Mouse (Mus musculus): ENCODE results near the gene Ces2g. TPM values are rescaled to one million over a fixed set of nuclear protein-coding genes. Genes with fewer than 3 reads are reported as not detected.

The Ces2g gene
- polyA plus RNA-seq, 1 experiment from 2014 or later = not detected

DNA sequence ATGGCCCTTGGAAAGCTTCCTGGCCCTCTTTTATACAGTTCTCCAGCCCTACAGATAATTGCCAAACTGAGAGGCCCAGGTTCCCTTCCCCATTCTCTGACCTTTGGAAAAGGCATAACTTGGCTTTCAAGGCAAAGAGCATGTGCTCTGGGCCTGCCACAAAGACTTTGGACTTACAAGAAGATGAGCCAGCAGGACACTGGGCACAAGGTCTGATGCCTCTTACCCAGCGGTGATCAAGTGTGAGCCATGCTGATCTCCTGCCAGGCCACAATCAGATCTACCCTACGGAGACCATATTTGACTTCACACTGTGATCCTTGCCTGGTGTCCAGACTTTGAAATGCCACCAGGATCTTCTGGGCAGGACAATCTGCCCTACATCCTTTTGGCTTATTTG is 23.4 kb downstream of the Ces2g start:
- no peaks in the 10 kb centered on the region for H3K27me3 ChIP-seq (ENCODE audit: control insufficient read depth, insufficient read depth, low read length)
- WGBS = 91% methylated on average over 2 of the region's 2 CpGs
- H3K4me1 ChIP-seq (replicated peaks; ENCODE audit: control insufficient read depth, insufficient read depth, low read length) = no peaks in the 10 kb centered on the region
- no peaks in the 10 kb centered on the region for H3K9me3 ChIP-seq (ENCODE audit: control insufficient read depth, low read length)
- H3K27ac ChIP-seq (ENCODE audit: low read depth, low read length) = no peak overlapping the region
- DNase-seq (ENCODE audit: low spot score) (no peak), ATAC-seq (ENCODE audit: low FRiP score) (no peak)
- no peak overlapping the region for H3K4me2 ChIP-seq (replicated peaks; ENCODE audit: low read depth, low read length)
- no peak overlapping the region for H3K4me3 ChIP-seq (ENCODE audit: low read depth, low read length)
- no peaks in the 10 kb centered on the region for H3K36me3 ChIP-seq (ENCODE audit: control insufficient read depth, insufficient read depth, low read length)
- H3K9ac ChIP-seq (ENCODE audit: low read depth, low read length) = no peak overlapping the region

DNA sequence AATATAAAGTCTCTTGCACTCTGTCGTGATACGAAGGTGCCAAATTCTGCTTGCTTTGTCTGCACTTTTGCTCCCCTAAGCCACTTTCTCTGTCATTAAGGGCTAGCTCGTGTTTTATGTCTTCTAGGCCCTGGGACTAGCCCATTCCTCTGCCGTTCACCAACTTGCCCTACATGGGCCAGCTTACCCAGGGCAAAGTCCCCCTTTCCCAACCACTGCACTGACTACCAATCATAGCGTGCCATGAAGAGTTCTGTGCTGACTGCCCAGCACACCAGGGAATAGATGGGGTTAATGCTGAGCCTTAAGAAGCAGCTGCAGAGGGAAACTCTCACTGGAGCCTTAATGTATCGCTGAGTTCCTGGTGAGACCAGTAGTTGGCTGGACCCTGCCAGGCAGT is 36.7 kb downstream of the Ces2g start:
- Histone ChIP-seq H3K9me3 (ENCODE audit: control insufficient read depth, low read length) (no peaks in the 10 kb centered on the region), H3K4me3 (ENCODE audit: low read depth, low read length) (no peak overlapping the region), H3K4me2 (replicated peaks; ENCODE audit: low read depth, low read length) (no peak overlapping the region), H3K27me3 (ENCODE audit: control insufficient read depth, insufficient read depth, low read length) (no peaks in the 10 kb centered on the region), H3K9ac (ENCODE audit: low read depth, low read length) (no peak overlapping the region), H3K36me3 (ENCODE audit: control insufficient read depth, insufficient read depth, low read length) (no peaks in the 10 kb centered on the region), H3K4me1 (replicated peaks; ENCODE audit: control insufficient read depth, insufficient read depth, low read length) (no peaks in the 10 kb centered on the region), H3K27ac (ENCODE audit: low read depth, low read length) (no peak overlapping the region)
- WGBS = 83% methylated on average over 6 of the region's 6 CpGs
- no peak for ATAC-seq (ENCODE audit: low FRiP score)
- DNase-seq (ENCODE audit: low spot score) = no peak

DNA sequence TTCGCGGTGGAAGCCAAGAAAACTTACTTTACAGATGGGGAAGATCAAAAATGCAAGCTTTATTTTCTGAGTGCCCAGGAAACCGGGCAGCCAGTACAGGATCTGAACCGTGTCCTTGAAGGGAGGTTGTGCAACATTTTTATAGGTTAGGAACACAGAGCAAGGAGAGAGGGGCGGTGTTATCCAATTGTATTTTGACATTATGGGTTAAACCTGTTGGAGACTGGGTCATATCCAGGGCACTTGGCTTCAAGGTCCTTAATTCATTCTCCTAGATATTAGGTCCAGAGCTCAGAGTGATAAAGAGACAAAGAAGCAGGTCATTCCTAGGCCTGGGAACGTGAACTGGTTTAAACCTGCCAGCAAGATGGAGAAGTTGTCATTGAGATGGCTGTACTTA is 37.7 kb downstream of the Ces2g start:
- Histone ChIP-seq H3K4me3 (ENCODE audit: low read depth, low read length) (no peak overlapping the region), H3K9ac (ENCODE audit: low read depth, low read length) (no peak overlapping the region), H3K4me1 (replicated peaks; ENCODE audit: control insufficient read depth, insufficient read depth, low read length) (no peaks in the 10 kb centered on the region), H3K27ac (ENCODE audit: low read depth, low read length) (no peak overlapping the region), H3K9me3 (ENCODE audit: control insufficient read depth, low read length) (no peaks in the 10 kb centered on the region), H3K27me3 (ENCODE audit: control insufficient read depth, insufficient read depth, low read length) (no peaks in the 10 kb centered on the region), H3K36me3 (ENCODE audit: control insufficient read depth, insufficient read depth, low read length) (no peaks in the 10 kb centered on the region), H3K4me2 (replicated peaks; ENCODE audit: low read depth, low read length) (no peak overlapping the region)
- DNase-seq (ENCODE audit: low spot score) (no peak), ATAC-seq (ENCODE audit: low FRiP score) (no peak)
- 83% methylated on average over 6 of the region's 6 CpGs for WGBS

DNA sequence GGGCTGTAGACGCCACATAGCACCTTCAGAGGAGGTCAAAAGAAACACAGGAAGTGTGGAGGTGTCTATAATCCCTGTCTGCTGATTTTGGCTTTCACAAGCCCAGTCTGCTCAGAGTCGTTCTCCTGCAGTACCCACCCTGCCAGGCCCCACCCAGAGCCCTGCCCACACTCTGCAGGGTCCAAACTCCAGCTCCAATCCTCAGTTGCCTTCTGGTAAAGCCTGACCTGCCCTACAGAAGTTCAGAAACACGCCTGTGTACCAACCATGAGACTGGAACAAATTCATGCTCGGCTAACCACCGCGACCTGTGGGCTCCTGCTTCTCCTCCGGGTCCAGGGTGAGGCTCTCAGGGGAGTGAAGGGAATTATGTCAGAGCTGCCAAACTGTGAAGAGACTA is 39.1 kb downstream of the Ces2g start, which contains the start of gene Ces2h:
Gene Ces2h (plus strand): TSS at position 268 of the 400 bp plus-strand sequence.
- no peak for ATAC-seq (ENCODE audit: low FRiP score)
- Histone ChIP-seq H3K36me3 (ENCODE audit: control insufficient read depth, insufficient read depth, low read length) (no peaks in the 10 kb centered on the region), H3K27me3 (ENCODE audit: control insufficient read depth, insufficient read depth, low read length) (no peaks in the 10 kb centered on the region), H3K4me3 (ENCODE audit: low read depth, low read length) (no peak within 1 kb of the TSS), H3K9me3 (ENCODE audit: control insufficient read depth, low read length) (no peaks in the 10 kb centered on the region), H3K4me1 (replicated peaks; ENCODE audit: control insufficient read depth, insufficient read depth, low read length) (no peaks in the 10 kb centered on the region), H3K27ac (ENCODE audit: low read depth, low read length) (no peak within 1 kb of the TSS), H3K4me2 (replicated peaks; ENCODE audit: low read depth, low read length) (no peak within 1 kb of the TSS), H3K9ac (ENCODE audit: low read depth, low read length) (no peak within 1 kb of the TSS)
- no peak for DNase-seq (ENCODE audit: low spot score)
- 89% methylated on average over 7 of the region's 7 CpGs for WGBS

DNA sequence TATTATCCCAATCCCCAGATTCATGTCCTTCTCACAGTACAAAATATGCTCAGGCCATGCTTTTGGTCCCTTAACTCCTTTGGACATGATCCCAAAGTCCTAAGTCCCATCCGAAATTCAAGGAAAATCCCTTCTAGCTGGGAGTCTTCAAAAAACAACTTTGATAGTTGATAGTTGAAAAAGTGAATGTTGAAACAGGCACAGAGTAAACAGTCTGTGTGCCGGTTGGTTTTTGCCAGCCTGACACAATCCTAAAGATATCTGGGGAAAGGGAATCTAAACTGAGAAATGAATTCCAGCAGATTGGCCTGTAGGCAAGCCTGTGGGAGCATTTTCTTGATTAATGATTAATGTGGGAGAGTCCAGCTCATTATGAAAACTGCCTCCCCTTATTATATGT is 48.5 kb downstream of the Ces2g start:
- WGBS = 87% methylated on average over 2 of the region's 2 CpGs
- Histone ChIP-seq H3K9me3 (ENCODE audit: control insufficient read depth, low read length) (no peaks in the 10 kb centered on the region), H3K27ac (ENCODE audit: low read depth, low read length) (no peak overlapping the region), H3K4me2 (replicated peaks; ENCODE audit: low read depth, low read length) (no peak overlapping the region), H3K36me3 (ENCODE audit: control insufficient read depth, insufficient read depth, low read length) (no peaks in the 10 kb centered on the region), H3K9ac (ENCODE audit: low read depth, low read length) (no peak overlapping the region), H3K4me1 (replicated peaks; ENCODE audit: control insufficient read depth, insufficient read depth, low read length) (no peaks in the 10 kb centered on the region), H3K27me3 (ENCODE audit: control insufficient read depth, insufficient read depth, low read length) (no peaks in the 10 kb centered on the region), H3K4me3 (ENCODE audit: low read depth, low read length) (no peak overlapping the region)
- DNase-seq (ENCODE audit: low spot score) (no peak), ATAC-seq (ENCODE audit: low FRiP score) (no peak)

DNA sequence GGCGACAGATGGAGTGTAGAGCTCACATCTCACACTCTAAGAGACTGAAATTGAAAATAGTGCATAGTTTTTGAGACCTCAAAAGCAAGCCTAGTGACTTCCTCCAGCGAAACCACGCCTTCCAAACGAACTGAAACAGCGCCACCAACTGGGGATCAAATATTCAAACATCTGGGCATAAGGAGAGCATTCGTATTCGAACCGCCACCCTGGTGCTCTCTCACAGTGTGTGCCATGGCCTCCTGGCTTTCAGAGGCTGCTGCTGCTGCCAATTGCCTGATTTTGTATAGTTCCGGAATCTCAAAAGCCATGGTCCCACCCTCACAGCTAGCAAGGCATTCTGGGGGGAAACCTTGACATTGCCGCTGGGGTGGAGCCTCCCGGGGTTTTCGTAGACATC is 49.6 kb downstream of the Ces2g start:
- Histone ChIP-seq H3K36me3 (ENCODE audit: control insufficient read depth, insufficient read depth, low read length) (no peaks in the 10 kb centered on the region), H3K4me1 (replicated peaks; ENCODE audit: control insufficient read depth, insufficient read depth, low read length) (no peaks in the 10 kb centered on the region), H3K27ac (ENCODE audit: low read depth, low read length) (no peak overlapping the region), H3K27me3 (ENCODE audit: control insufficient read depth, insufficient read depth, low read length) (no peaks in the 10 kb centered on the region), H3K4me3 (ENCODE audit: low read depth, low read length) (no peak overlapping the region), H3K9ac (ENCODE audit: low read depth, low read length) (no peak overlapping the region), H3K9me3 (ENCODE audit: control insufficient read depth, low read length) (no peaks in the 10 kb centered on the region), H3K4me2 (replicated peaks; ENCODE audit: low read depth, low read length) (no peak overlapping the region)
- WGBS = 75% methylated on average over 12 of the region's 12 CpGs
- DNase-seq (ENCODE audit: low spot score) = no peak
- no peak for ATAC-seq (ENCODE audit: low FRiP score)

DNA sequence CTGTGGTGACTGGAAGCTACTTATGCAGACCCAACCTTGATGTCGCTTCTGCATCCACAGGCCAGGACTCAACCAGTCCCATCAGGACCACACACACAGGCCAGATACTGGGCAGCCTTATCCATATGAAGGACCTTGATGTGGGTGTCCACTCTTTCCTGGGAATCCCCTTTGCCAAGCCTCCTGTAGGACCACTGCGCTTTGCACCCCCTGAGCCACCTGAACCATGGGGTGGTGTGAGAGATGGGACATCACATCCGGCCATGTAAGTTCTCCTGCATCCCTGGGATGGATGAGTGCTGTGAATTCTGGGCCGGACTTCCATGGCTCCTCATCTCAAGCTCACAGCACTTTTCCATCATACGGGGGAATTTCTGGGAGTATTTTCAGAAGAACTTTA is 52.9 kb downstream of the Ces2g start:
- no peak overlapping the region for H3K9ac ChIP-seq (ENCODE audit: low read depth, low read length)
- no peaks in the 10 kb centered on the region for H3K36me3 ChIP-seq (ENCODE audit: control insufficient read depth, insufficient read depth, low read length)
- no peaks in the 10 kb centered on the region for H3K4me1 ChIP-seq (replicated peaks; ENCODE audit: control insufficient read depth, insufficient read depth, low read length)
- no peak overlapping the region for H3K27ac ChIP-seq (ENCODE audit: low read depth, low read length)
- no peak overlapping the region for H3K4me2 ChIP-seq (replicated peaks; ENCODE audit: low read depth, low read length)
- 93% methylated on average over 5 of the region's 5 CpGs for WGBS
- ATAC-seq (ENCODE audit: low FRiP score) (no peak), DNase-seq (ENCODE audit: low spot score) (no peak)
- no peak overlapping the region for H3K4me3 ChIP-seq (ENCODE audit: low read depth, low read length)
- H3K27me3 ChIP-seq (ENCODE audit: control insufficient read depth, insufficient read depth, low read length) = no peaks in the 10 kb centered on the region
- H3K9me3 ChIP-seq (ENCODE audit: control insufficient read depth, low read length) = no peaks in the 10 kb centered on the region

Other genes with a start within 250 kb of the Ces2g start
- not detected in 2 replicates for gene Ces2a, start 227.7 kb upstream of the Ces2g start, polyA plus RNA-seq (2014; fragmentation: Nextera tagmentation; extraction: Ambion mirVana)
- gene Ces2b, start 130.1 kb upstream of the Ces2g start, polyA plus RNA-seq (2014; fragmentation: Nextera tagmentation; extraction: Ambion mirVana) = 0.17 TPM in 1 of 2 replicates, not detected in the other
- gene Ces2c, start 114.7 kb upstream of the Ces2g start, polyA plus RNA-seq (2014; fragmentation: Nextera tagmentation; extraction: Ambion mirVana) = not detected in 2 replicates
- not detected in 2 replicates for gene Ces2e, start 35.5 kb upstream of the Ces2g start, polyA plus RNA-seq (2014; fragmentation: Nextera tagmentation; extraction: Ambion mirVana)
- gene Ces2f, start 14.4 kb upstream of the Ces2g start, polyA plus RNA-seq (2014; fragmentation: Nextera tagmentation; extraction: Ambion mirVana) = not detected in 2 replicates
- gene Ces2h, start 39.1 kb downstream of the Ces2g start, polyA plus RNA-seq (2014; fragmentation: Nextera tagmentation; extraction: Ambion mirVana) = not detected in 2 replicates
- not detected in 2 replicates for gene Ces3a, start 86.9 kb downstream of the Ces2g start, polyA plus RNA-seq (2014; fragmentation: Nextera tagmentation; extraction: Ambion mirVana)
- not detected in 2 replicates for gene Ces3b, start 122.0 kb downstream of the Ces2g start, polyA plus RNA-seq (2014; fragmentation: Nextera tagmentation; extraction: Ambion mirVana)
- not detected in 2 replicates for gene Ces4a, start 170.1 kb downstream of the Ces2g start, polyA plus RNA-seq (2014; fragmentation: Nextera tagmentation; extraction: Ambion mirVana)
- 65.1 and 69.0 TPM in 2 replicates for gene Cbfb, start 209.0 kb downstream of the Ces2g start, polyA plus RNA-seq (2014; fragmentation: Nextera tagmentation; extraction: Ambion mirVana)

Data from hindbrain, embryonic 11.5 days (tissue).